Mouse (Mus musculus): ENCODE results near the gene Rftn1.
"Not testable (repeated sequence)": the region's sequence is repeated elsewhere in the genome, so short reads cannot be mapped to it uniquely, and the experiment has no call there.

The Rftn1 gene

DNA sequence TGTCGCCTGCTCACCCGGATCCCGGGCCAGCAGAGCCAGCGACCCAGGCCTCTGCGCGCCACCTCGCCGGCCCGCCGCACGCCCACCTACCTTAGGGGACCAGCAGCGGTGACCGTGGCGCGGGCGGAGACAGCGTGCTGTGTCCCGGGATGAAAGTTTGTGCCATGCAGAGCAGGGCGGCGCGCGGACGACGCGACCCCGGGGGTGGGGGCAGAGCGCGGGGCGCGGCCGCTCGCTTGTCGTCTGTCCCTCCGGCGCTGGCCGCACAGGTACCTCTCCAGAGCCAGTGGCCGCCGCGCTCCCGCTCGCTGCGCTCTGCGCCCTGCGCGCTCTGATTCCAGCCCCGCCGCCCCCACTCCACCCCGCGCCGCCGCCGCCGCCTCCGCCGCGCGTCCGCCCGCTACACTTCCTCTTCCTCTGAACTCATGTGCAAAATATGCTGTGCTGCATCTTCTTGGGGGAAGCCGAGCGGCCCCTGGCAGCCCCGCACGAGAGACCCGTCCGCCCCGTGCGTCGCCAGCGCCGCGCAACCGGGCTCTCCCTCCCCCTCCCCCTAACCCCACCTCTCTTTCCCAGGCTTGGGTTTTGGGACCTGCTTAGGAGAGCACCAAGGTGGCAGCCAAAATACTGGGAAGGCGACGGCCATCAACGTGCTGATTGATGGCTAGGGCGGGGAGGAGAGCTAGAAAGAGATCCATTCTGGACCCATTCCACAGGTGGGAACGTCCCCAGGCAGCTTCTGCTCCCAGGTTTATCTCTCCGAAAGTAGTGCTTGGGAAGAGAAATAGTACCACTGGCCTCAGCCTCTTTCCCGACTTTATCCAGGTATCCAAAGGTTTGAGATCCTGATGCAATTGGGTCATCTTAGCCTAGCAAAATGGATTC, at the start of gene Rftn1:
TSS of gene Rftn1 (minus strand) at position 544 of the 885 bp plus-strand sequence.
- peak; percentile 77 to 82 for DNase-seq (ENCODE audit: low spot score in 2 of 2)

DNA sequence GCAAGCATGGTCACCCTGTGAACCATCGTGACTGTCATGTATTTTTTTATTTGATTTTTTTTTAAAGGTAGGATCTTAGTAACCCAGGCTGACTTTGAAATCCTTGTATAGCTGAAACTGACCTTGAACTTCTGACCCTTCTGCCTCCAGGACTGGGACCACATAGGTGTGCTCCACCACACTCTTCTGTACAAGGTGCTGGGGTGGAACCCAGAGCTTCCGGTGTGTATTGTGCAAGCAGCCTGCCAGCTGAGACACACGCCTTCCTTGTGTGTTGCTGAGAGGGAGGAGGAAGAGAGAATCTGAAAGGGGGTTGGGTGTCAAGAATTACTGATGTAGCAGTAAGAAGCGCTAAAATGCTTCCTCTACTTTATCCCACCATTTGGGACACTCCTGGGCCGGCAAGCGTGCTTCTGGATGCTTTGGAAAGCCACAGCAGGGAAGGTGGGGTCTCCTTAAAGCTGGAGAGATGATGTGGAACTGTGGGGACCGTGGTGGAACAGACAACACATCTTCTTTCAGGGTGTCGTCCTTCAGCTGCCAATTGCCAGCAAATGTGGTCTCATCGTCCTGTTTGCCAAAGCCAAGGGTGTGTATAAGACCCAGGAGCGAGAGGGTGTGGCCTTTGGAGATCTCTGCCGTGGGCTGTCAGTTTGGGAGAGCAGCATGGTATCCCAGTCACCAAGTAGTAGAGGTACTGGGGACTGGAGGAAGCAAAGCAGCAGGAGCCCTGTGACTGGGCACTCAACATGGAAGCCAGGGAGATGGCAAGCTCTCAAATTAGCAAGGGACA, 47.5 kb upstream of the Rftn1 start:
- no peak for DNase-seq (ENCODE audit: low spot score in 2 of 2)

DNA sequence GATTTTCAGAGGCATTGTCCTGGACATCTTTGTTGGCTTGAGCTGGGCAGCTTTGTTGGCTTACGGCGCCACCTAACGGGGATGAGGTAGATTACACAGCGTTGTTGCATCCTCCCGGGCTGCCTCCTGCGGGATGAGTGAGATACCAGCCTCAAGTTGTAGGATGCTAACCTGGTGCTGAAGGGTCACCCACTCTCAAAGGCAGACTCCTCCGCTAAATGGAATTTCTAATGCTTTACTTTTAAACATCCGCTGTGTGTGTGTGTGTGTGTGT, 46.9 kb upstream of the Rftn1 start:
- DNase-seq (ENCODE audit: low spot score in 2 of 2) = peak; percentile 67 to 82

DNA sequence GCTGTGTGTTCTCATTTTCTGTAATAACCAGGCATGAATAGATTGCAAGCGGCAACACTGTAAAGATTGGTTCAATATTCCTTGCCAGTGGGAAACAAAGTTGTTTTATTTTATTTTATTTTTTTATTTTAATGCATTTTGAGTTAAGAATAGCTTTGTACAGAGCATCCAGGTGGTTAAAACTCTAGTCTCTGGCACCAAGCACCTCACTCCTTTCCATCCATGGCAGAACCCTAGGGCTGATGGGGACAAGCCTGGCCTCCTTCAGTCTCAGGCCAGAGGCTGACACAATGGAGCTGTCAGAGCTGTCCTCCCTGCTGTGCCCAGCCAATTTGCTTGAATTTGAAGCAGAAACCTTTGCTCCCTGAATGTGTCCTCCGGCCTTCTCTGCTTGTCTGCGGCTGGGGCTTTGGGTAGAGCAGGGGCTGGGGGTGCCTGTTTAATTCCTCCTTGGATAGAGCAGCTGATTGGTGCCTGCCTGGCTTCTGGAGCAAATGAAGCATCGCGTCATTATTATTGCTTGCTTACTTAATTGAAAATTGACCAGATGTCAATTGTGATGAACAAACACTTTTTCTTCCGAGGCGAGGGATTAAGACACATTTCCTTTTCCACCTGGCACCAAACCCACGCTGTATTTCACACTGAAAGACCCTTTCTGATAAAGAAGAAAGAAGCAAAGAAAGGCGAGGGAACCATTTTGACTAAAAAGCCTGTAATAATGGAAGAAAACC, 46.4 kb upstream of the Rftn1 start:
- DNase-seq (ENCODE audit: low spot score in 2 of 2) = no peak

DNA sequence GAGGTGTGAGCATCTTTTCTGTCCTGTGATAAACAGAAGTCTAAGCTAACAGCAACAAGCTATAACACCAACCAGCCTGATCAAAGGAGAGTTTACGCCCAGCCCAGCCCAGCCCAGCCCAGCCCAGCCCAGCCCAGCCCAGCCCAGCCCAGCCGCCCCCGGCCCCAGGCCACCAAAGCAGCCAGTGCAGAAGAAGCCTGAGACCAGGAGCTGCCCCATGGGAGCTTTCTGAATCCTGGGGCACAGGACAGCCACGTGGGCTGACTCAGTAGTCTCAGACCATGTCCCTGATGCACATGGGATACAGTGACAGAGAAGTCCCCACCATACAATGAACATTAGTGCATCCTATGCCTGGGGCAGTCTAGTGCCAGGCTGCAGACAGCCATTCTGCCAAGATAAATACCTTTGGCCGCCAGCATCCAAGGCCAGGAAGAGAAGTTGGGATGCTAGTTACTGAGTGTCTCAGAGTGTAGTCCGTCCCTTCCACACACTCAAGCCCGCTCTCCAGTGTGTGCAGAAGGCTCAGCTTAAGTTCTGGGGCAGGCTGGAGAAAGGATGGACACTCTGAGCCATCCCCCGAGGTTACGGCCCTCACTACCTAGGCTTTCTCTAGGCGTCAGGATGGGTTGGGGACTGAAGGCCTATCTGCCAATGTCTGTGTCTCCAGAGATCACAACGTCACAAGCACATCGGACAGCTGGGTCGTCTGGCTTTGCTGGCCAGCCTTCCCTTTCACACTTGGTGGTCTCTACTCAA, 45.6 kb upstream of the Rftn1 start:
- no peak for DNase-seq (ENCODE audit: low spot score in 2 of 2)

DNA sequence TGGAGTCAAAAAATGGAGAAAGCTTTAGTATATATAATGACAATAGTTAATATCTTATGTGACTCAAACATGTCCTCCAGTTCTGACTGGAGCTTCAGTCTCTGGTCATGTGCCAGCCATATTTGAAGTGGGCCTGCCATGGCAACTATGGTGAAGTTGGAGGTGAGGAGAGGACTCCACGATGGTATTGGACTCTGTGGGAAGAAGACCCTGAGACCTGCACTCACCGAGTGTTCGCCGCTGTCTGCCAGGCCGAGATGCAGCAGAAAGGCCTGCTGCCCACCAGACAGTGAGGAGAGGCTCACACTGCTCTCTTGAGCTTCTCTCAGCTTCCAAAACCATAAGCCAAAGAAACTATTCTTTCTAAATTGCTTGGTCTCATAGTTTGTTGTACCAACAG, 43.5 kb upstream of the Rftn1 start:
- no peak for DNase-seq (ENCODE audit: low spot score in 2 of 2)

DNA sequence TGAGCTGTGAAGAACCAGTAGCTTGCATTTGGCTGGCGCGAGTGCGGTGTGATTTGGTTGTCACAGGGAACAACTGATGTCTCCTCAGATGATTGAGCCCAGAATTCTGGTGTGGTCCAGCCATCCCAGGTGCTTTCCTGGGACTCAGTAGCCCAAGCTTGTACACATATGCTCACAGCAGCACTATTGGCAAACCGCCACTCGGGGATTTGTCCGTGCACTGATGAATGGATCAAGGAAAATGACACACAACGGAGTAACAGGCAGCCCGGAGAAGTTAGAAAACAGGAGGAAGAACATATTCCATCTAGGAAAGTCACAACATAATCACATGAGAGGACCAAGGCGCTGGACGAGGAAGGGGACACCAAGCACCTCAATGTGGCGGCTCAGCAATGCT, 42.3 kb upstream of the Rftn1 start:
- DNase-seq (ENCODE audit: low spot score in 2 of 2) = no peak

DNA sequence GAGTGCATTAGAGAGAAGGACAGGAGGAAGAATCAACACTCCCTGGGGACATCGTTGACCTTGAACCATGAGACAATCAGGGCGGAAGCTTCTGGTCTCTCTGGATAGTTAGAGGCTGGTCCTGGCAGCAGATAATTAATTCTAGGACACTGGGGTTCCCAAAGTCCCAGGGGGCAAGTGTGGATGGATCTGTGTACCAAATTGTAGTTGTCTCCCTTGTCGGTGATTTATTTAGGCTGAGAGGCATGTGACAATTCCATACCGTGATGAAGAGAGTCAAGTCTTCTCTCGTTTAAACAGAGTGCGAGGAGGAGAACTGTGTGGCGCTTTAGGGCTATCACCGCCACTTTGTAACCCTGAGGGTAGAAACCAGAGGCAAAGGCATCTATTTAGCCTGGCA, 40.7 kb upstream of the Rftn1 start:
- DNase-seq (ENCODE audit: low spot score in 2 of 2) = no peak

DNA sequence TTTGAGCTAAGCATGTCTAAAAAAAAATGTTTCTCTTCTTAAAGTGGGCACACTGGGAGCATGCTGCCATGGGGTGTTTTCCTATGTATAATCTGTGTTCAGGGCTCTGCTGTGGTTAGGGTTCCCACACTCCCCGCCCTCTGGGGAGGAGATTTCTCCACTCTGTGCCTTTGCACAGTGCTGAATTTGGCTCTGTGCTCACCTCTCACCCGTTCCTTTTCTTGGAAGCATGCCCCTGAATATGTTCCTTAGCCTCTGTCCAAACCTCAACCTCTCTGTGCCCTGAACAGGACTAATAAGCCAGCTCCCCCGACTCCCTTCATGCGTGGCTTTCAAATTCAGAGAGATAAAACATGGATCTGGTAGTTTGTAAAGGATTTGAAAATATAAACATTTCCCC, 39.1 kb upstream of the Rftn1 start:
- no peak for DNase-seq (ENCODE audit: low spot score in 2 of 2)

DNA sequence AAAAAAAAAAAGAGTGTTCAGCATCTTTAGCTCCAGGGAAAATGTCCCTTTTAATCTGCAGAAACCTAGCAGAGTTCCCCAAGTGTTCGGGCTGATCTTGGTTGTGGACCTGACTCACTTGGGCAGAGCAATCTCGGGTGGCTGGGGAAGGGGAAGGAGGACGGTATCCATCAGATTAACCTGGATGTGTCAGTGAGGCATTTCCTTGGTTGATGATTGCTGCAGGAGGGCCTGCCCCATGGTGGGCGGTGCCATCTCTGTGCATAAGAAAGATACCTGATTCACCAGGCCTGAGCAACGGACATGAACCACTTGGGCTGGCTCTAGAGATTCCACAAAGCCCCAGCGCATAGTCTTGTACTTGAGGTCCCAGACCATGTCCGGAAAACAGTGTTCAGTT, 36.9 kb upstream of the Rftn1 start:
- DNase-seq (ENCODE audit: low spot score in 2 of 2) = no peak

DNA sequence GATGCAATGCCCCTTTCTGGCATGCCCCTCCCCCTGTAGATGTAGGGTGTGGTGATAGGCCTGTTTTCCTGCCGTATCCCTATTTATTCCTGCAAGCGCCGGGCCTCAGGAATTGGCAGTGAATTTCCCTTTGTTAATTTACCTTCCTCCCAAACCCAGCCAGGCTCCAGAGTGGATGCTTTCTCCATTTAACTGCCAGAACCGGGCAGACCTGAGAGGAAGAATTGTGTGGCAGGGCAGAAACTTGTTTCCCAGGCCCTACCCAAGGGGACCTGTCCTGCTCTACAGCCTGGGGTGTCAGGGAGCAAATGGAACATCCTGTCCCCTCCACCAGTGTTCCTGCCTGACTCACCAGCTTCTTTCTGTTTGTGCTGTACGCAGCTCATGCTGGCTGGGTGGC, 34.2 kb upstream of the Rftn1 start:
- DNase-seq (ENCODE audit: low spot score in 2 of 2) = peak; percentile 32 to 67

DNA sequence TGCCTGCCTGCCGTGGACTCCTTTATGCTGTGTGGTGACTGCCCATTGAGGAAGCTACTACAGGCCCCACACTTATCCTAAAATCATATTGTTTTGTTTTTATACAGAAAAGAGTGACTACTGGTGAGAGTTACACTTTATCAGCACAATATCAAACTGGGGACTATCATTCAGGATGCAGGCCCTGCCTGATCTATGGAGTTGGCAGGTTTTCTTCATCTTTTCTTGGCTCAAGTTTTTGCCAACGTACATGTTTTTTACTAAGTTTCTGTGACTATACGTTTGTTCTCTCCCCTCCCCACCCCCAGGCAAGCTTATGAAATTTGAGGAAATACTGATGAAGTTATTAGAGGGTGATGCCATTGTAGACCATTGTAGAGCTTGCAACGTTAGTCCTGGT, 27.5 kb upstream of the Rftn1 start:
- DNase-seq (ENCODE audit: low spot score in 2 of 2) = no peak

DNA sequence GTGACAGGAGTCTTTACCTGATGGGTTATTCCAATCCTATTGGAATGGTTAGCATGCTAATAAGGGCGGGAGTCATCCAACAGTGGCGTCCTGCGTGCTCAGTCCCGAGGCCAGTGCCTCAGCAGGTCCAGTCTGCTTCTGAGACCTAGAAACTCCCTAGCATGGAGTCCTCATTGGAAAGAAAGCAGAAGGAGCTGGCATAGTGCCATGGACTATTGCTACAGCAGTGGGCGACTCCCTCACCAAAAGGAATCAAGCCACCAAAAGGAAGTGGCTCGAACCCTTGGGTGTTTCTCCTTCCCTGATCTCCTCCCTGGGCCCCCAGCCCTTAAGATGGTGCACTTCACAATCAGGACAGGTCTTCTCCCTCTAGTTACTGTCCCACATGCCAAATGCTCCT, 24.6 kb upstream of the Rftn1 start:
- DNase-seq (ENCODE audit: low spot score in 2 of 2) = no peak

DNA sequence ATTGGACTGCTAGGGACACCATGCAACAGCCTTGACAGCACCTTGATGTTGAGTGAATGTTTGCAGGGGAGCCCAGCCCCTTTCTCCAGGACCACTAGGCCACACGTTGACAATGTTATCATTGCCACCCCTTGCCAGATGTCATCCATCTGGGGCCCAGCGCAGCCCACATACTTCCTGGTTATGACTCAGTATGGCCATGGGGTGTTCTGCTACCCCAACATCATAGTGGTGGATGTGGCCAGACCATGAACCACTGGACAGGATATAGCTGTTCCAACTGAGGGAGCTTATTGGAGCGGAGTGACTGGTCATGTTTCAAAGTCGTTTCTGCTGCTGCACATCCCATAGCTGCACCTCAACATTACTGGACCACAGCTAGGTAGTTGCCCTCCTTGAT, 22.6 kb upstream of the Rftn1 start:
- DNase-seq (ENCODE audit: low spot score in 2 of 2) = no peak

DNA sequence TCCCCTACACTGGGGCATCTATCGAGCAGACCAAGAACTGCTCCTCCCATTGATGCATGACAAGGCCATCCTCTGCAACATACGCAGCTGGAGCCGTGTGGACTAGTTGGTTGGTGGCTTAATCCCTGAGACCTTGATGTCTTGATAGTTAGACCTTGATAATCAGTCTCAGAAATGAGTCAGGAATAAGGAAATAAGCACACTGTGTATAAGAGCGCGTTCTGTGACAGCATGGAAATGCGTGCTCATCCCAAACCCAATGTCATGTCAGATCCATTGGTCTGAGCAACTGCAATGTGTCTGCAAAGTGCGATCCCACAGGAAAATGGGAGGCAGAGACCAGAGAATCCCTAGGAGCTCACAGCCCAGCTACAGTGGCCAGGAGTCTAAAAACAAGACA, 21.3 kb upstream of the Rftn1 start:
- DNase-seq (ENCODE audit: low spot score in 2 of 2) = no peak

DNA sequence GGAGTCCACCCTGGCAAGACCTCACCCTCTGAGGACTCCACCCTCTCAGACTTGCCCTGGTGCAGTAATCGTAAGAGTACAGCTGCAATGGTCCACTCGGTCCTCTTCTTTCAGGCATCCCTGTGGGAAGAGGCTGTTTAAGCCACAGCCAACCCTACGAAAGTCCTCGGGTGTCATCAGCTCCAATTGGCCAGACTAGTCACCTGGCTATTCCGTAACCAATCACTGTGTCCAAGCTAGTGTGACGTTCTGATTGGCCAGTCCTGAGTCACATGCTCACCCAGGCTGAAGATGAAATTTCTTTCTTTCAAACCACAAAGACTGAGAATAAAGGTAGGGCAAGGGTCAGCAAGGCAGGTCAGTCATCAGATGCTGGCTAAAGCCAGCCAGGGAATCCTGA, 19.4 kb upstream of the Rftn1 start:
- no peak for DNase-seq (ENCODE audit: low spot score in 2 of 2)

DNA sequence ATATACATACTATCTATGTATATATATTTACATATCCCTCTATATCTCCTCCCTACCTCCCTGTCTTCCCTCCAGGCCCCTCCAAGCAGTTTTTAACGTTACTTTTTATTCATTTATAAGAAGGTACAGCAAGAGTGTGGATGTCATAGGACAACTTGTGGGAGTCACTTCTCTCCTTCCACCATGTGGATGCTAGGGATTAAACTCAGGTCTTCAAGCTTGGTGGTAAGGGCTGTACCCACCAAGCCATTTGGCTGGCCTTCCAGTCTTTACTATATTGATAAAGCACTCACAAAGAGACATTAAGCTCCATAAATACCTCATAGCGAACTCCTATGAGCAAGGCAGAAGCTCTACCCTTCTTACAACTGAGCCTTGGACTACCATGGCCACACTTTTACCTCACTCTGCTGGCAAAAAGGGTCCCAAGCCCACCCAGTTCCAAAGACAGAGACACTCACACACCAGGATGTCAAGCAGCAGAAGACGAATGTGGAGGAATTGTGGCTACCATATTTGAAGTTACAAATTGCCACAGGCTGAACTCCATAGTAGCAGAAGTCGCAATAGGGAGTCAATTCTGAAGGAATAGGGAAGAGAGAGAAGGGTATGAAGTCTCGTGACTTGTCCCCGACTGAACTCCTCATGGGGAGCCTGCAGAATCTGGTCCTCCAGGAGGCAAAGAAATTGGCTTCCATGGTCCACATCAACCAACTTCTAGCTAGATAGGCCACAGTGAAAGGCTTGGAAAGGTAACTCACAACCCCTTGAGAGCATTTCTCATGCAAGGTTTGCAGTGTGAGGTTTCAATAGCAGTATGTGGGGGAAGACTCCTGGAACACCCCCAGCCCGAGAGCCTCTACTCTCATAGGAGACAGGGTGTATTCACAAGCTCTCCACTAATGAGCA, 17.9 kb upstream of the Rftn1 start:
- no peak for DNase-seq (ENCODE audit: low spot score in 2 of 2)

DNA sequence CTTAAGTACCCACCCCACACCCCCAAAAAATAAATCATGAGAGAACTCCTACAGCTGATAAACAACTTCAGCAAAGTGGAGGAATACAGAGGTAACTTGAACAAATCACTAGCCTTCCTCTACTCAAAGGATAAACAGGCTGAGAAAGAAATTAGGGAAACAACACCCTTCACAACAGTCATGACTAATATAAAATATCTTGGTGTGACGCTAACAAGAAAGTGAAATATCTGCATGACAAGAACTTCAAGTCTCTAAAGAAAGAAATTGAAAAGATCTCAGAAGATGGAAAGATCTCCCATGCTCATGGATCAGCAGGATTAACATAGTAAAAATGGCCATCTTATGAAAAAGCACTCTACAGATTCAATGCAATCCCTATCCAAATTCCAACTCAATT, 15.8 kb upstream of the Rftn1 start:
- not testable (repeated sequence) for DNase-seq (ENCODE audit: low spot score in 2 of 2)

DNA sequence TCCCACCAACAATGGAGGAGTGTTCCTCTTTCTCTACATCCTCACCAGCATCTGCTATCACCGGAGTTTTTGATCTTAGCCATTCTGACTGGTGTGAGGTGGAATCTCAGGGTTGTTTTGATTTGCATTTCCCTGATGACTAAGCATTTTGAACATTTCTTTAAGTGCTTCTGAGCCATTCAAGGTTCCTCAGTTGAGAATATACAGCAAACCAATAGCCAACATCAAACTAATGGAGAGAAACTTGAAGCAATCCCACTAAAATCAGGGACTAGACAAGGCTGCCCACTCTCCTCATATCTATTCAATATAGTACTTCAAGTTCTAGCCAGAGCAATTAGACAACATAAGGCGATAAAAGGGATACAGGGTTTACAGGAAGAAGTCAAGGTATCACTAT, 15.4 kb upstream of the Rftn1 start:
- not testable (repeated sequence) for DNase-seq (ENCODE audit: low spot score in 2 of 2)

DNA sequence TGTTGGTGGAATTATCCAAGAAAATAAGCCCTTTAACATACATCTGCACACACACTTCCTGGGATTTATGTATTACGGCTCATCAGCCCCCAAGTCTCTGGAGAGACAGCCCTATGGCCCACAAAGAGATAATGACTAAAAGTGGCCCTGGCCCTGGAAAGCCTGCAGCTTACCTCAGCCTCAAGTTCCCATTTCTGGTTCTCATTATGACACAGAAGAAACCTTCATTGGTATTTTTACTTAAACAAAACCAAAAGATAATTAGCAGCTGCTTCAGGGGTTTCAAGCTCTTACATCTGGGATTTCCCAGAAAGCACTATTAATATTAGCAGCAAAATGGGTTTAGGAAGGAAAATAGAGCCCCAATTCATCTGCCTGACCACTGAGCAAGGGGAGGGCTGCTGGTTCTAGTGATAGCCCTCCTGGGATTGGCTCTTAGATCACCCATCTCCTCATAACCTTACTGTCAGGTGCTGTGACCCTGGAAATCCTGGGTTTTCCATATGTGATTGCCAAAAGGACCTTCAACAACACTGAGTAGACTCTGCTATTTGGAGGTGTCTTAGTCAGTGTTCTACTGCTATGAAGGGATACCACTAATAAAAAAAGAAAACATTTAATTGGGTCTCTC, 14.8 kb upstream of the Rftn1 start:
- no peak for DNase-seq (ENCODE audit: low spot score in 2 of 2)
